Mouse (Mus musculus): ENCODE results near the gene Trim31.
"Not testable (repeated sequence)": the region's sequence is repeated elsewhere in the genome, so short reads cannot be mapped to it uniquely, and the experiment has no call there.

Gene Trim31

DNA sequence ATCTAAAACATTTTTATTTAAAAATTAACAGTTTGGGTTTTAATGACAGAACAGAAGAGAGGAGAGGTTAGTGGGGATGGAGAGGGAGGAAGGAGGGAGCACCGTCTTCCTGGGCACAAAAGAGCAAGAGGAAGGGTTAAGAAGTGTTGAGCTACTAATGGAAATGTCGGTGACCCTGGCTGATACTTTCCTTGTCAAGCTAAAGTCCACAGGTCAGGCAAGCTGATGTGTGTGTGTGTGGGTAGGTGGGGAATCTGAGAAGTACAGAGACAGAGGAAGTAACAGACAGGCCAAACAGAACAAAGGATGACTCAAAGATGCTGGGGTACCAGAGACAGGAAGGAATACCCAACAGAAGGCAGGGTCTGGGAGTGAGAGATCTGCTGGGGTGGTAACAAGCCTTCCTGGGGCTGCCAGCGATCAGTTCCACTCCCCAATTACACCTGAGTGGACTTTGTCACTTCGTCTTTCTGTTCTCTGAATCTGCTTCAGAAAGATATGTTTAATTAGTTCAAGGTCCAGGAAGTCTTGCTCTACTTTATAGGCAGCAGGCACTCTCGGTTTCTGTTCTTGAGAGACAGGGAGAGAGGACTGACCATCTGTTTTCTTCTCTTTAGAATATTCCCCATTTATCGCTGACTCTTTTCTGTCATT lies at the start of gene Trim31:
Gene Trim31 (plus strand): TSS at position 567 of the 654 bp plus-strand sequence.
- no peak for DNase-seq

DNA sequence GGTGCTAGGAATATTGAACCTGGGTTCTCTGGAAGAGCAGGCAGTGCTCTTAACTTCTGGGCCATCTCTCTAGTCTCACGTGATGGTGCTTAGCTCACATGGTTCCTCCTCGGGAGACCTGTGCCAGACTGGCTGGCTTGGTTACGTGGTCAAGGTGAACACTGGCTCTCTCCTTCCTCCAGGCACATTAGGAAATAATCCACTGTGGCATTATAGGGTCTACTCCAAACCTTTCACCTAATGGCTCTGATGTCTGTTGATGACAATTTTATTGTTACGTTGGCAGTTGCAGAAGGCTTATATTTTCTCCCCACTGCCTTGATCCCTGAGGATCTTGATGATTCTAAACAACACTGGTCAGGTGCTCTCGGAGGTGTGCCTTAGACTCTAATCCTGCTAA lies 49.0 kb upstream of the Trim31 start:
- no peak for DNase-seq

DNA sequence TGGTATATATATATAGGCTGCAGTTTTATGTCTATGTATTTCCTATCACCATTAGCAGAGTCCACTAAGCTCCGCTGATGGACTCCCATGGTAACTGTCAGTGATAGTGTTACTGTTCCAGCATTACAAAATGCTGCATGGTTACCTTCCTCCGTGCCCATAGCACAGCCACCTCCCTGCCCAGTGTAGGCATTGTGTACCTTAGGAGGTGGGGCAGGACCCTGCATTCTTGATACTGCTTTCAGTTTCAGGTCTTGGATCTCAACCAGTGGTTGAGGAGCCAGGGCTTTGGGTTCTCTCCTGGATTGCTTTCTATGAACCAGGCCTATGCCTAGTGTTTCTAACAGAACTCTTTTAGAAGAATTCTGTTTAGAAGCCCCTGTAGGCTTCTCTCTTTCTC lies 47.9 kb upstream of the Trim31 start:
- DNase-seq: no peak

DNA sequence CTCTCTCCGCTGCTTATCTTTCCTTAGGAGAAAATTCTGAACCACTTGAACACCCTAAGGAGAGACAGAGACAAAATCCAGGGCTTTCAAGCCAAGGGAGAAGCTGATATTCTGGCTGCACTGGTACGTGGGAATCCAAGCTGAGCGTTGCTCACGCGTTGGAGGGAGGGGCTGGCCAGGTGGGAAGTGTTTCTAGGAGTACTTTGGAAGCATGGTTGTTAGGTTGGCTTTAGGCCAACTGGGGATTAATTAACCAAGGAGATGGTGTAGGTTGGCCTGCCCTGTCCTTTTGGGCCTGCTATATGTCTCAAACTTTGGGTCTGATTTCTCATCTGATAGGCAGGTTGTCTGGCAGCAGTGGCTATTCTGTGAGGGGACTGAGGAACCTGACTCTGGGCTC lies 46.7 kb upstream of the Trim31 start:
- no peak for DNase-seq

GRCm38 (mm10) chr17:36851627-36852026 lies 46.3 kb upstream of the Trim31 start:
- no peak for DNase-seq

DNA sequence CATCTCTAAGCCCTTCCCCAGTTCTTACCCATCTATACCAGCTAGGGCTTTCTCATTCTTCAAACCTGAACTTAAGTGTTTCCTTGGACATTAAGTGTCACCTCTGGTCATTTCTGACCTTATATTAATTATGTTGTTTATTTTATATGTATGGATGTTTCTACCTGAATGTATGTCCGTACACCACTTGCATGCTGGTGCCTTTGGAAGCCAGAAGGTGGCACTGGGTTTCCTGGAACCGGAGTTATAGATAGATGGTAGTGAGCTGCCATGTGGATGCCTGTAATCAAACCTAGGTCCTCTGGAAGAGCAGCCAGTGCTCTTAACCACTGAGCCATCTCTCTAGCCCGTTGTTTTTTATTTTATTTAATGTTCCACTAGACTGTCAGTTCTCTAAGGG lies 42.4 kb upstream of the Trim31 start:
- DNase-seq: no peak

GRCm38 (mm10) chr17:36856236-36856635 lies 41.7 kb upstream of the Trim31 start:
- no peak for DNase-seq

DNA sequence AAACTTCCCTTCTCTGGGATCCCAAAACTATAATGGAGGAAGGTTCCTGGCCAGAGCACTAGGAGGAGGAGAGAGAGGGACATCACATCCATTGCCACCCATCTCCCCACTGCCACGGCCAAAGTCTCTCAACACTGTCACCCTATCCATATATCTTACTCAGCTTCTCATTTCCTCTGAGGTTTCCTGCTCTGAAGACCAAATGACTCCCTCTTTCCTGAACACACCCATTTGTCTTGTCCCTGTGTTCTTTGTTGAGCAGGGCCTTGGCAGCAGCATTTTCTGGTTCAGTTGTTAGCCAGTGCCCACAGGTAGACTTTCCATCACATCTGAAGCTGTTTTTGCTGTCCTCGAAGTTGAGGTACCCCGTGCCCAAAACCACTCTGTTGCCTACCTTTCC lies 39.7 kb upstream of the Trim31 start:
- DNase-seq: no peak

GRCm38 (mm10) chr17:36861680-36862079 lies 36.2 kb upstream of the Trim31 start:
- DNase-seq: no peak

DNA sequence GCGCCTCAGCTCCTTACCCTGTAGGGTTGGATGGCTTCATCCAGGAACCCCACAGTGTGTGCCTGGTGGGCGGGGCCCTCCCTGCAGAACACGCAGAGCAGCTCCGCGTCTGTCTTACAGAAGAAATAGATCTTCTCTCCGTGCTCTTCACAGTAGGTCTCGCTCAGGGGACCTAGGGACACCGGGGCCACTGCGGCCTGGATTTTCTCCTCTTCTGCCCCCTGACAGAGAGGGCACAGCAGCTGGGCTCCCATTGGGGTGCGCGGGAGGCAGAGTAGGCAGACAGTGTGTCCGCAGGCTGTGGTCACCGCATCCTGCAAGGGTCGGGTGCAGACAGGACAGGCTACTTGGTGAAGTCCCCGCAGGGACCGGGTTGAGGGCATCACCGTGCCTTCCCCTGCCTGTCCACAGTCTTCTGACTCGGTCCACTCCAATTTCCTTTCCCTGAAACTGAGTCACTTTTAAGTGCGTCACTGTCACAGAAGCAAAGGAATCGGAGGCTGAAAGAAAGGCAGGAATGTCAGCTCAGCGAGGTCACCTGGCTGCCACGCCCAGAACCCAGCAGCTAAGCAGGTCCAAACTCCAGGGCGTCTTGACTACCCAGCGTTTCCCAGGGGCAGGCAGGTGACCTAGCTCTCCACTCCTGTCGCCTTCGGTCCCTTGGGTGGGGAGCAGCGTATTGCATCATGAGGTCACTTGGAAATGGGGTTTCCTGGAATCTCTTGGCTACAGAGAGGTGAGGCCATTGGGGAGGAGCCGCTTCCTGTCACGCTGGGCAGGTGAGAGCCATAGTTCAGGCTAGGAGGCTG lies 31.0 kb upstream of the Trim31 start, which contains the start of gene Trim15:
Gene Trim15 (minus strand): TSS at position 492 of the 809 bp plus-strand sequence.
- DNase-seq: peak; percentile 33

GRCm38 (mm10) chr17:36868836-36869235 lies 29.1 kb upstream of the Trim31 start:
- no peak for DNase-seq

GRCm38 (mm10) chr17:36869284-36869954 lies 28.5 kb upstream of the Trim31 start, which contains the start of gene Trim10:
Trim10 (plus strand) TSS chr17:36869574.
- DNase-seq: no peak

GRCm38 (mm10) chr17:36869955-36870810 lies 27.7 kb upstream of the Trim31 start:
- DNase-seq: no peak

GRCm38 (mm10) chr17:36874636-36875035 lies 23.3 kb upstream of the Trim31 start:
- no peak for DNase-seq

DNA sequence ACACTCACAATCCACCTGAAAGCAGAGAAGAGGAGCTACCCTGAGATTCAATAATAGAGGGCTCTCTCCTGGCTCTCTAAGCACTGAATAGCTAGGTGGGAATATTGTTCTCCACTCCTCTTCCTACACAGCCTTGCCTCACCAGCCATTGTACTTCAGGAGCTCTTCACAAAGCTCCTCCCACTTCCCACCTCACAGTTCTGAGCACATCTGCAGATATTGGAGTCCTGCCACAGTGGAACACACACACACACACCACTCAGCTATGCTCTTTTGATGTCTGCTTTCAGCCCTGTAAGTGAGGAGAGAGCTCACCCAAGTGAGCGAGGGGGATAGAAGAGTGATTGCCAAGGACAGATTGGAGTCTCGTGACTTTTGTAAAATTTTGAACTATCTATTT lies 14.6 kb upstream of the Trim31 start:
- DNase-seq: no peak

DNA sequence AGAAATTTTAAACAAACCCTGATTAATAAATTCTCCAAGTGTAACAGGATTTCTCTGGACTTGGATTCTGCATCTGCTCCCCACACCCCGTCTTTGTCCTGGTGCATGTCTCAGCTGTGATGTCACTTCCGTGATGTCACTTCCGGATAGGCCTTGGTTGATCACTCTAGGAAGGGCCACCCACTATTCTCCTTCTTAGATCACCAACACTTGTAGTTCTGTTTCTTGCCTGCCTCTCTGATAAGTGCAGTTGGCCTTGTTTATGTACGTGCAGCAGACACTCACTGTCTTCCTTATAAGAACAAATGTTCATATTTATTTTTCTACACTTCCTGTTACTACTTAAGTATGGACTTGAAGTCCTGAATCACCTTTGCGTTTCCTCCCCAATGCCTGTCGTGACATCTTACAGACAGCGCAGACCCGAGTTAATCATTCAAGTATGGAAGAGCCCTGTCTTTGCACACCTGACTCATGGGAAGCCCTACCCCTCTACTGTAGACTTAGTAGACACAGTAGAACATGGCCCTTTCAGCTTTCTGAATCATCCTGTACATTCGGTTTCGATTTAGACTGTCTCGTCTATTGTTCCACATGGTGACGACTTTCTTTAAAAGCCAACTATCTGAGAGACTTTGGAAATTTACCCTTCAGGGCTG lies 12.7 kb upstream of the Trim31 start:
- DNase-seq: no peak

DNA sequence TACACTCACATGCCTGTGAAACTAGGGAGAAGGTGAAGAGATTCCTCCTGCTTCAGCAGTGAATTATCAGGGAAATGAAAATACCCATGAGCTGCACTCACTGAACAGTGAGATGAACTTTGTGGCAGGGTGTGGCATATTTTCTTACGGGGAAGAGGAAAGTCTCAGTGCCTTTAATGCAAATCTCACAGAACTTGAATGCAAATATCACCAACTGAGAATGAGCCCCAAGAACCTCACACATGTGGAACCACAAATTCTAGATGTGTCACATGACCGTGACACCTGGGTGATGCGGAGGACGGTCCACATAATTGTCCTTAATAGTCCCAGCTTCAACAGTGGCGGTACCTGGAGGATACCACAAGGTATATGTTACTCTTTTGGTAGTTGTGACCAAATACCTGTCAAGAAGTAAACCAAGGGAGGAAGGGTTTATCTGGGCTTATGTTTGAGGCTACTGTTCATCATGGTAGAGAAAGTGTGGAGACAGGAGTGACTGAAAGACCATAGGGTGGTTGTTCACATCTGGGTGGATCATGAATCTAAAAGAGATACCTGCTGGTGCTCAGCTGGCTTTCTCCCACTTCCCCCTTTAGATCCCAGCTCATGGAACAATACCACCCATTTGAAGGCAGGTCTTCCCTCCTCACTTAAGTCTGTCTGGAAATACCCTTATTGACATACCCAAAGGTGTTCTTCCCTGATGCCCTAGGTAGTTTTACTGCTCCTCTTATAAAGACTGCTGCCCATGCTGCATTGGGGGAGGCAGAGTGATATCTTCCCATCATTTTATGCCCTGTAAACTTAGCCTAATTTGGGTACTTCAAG lies 7.6 kb upstream of the Trim31 start, which contains the start of gene Trim40:
Gene Trim40 (minus strand): TSS at position 51 of the 831 bp plus-strand sequence.
- no peak for DNase-seq

- DNase-seq: not testable (repeated sequence)
Measured at GRCm38 (mm10) chr17:36891496-36891895, 6.4 kb upstream of the Trim31 start.

DNA sequence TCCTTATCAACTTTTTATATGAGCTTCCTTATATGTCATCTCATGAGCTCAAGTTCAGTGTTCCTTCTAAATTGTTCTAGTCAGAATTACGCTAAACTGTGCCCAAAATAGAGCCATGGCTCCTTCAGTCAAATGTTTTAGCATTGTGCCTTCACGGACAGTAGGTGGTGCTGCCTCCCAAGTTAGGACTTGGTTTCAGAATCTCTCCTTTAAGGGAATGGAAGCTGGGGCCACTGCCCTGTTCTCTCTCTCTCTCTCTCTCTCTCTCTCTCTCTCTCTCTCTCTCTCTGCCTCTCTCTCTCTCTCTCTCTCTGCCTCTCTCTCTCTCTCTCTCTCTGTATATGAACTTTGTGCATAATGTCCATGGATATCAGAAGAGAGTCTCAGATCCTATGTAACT lies 5.6 kb upstream of the Trim31 start:
- DNase-seq: peak; percentile 40

DNA sequence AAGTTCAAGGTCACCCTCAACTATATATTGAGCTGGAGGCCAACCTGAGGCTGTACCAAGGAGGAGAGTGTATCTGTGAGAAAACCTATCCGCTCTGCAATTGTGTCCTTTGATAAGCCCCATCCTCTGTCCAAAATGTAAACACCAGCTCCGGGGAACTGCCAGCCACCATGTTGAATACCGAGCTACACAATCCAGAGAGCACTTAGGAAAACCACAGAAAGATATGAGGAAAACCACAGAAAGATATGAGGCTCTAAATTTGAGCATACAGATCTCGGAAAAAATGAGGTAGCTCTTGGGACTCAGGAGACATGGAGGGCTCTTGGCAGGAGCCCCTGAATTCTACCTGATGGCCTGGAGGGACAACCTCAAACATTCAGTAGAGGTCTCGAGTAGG lies 4.5 kb upstream of the Trim31 start:
- no peak for DNase-seq

- DNase-seq: peak; percentile 52
Measured at GRCm38 (mm10) chr17:36896583-36896982, 1.3 kb upstream of the Trim31 start.
